Mouse (Mus musculus) sigmoid colon, adult 10 weeks (tissue): ENCODE results near the gene Ltbr. TPM values are rescaled to one million over a fixed set of nuclear protein-coding genes. Genes with fewer than 3 reads are reported as not detected.

Experiments
- polyA plus RNA-seq: library from polyadenylated mRNA; stranded (reverse); fragments of 350-450 nt; fragmentation: Illumina TruSeq; extraction: RNeasy Lipid Tissue Mini Kit (QIAGEN cat#74804); gene quantifications from one replicate; pipeline ENCODE4 v1.2.3, GENCODE M21; 2014; ENCODE audit warnings: low read depth, low replicate concordance

The Ltbr gene
- polyA plus RNA-seq: 0.95 TPM

DNA sequence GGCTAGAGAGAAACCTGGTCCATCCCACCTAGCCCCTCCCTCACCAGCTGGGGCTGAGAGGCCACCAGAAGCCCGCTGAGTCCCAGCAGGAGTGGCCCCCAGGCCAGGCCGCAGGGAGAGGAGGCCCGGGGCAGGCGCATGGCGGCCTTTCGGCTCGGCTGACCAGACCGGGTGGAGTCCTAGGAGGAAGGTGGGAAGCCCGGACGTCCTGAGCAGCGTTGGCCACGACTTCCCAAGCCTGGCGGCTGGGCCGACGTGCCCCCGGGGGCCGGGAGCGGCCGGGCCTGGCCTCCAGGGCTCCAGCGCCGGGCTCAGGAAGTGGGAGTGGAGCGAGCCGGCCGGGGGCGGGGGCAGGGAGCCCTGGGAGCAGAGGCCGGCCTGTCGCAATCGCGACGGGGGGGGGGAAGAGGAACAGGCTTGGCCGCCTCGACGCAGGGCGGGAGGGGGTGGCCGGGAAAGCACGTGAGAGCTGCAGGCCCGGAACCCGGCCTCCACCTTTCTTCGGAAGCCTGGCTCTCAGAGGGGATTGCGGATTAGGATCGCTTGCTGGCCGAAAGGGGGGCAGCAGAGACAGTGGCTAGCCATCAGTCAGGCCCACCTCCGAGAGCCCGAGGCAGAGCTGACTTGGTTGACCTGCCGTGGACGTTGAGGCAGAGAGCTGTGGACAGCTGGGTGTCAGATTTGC lies at the start of gene Ltbr:
Gene Ltbr (minus strand): TSS at position 340 of the 685 bp plus-strand sequence.

DNA sequence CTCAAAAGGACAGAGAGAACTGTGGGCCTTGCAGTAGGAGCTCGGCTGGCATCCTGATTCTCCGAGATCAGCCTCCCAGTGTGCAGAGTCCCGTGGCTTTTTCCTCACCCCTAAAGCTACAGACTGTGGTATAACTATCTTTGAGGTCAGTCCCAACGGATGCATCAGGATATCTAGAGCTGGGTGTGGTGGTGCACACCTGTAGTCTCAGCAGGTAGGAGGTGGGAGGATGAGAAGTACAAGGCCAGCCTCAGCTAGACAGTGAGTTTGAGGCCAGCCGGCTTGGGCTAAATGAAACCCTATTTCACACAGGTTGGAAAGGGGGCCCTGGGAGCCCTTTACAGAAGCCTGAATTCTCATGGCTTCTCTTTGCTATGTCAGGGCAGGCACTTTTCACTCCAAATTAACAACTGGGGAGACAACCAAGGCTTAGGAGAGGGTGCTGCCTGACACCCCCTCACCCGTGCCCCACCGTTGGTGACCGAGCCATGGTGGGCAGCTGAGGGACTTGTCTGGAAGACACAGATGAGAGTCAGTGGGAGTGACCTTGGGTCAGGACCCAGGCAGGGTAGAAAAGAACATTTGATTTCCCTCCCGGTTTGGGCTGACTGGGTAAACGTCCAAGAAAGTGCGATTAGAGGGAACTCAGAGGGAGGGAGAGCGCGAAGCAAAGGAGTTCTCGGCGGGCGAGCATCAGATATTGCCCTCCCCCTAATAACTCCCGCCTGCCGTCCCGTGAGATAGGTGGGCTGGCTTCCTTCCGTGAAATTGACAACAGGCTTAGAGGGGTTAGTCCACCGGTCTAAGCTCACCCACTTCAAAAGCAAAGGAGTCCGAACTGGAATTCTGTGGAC lies 35.3 kb upstream of the Ltbr start, which contains the start of gene Tnfrsf1a:
Gene Tnfrsf1a (plus strand): TSS at position 642 of the 854 bp plus-strand sequence.

DNA sequence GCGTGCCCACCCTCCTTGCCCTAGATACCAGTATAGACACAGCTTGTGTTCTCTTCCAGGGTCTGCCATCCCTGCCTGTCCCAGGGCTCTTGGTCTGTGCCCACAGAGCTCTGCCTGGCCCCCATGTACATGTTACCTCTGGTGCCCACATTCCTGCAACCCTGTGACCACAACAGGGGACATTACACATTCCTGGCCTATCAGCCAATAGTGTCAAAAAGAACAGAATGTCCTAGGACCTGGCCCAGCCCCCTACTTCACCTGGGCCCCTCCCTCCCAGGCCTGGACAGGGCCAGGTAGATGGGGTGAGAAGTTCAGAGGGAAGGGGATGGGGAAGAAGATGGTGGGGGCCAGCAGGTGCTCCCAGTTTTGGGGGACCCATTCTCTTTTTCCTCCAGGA lies 6.6 kb upstream of the Ltbr start, which contains the start of gene Scnn1a:
Gene Scnn1a (plus strand): TSS at position 337 of the 400 bp plus-strand sequence.

DNA sequence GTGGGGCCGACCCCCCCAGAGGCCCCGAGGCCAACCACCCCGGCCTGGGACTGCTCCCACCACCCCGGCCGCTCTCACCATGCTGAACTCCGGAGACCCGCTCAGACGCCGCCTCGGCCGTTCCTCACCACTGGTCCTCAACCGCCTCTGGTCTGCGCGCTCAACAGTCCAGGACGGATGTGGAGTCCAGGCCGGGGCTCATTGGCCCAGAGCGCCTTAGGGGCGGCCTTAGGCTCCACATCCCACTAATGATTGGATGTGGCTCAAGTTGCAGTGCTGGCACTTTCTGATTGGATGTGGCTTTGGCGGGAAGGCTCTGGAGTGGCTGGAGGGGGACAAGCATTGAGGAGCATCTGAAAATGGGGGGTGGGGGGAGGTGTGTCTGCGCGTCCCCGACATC lies 27.8 kb downstream of the Ltbr start, which contains the start of gene Tuba3a:
Gene Tuba3a (minus strand): TSS at position 153 of the 400 bp plus-strand sequence.

Other genes starting within 250 kb of the Ltbr start
- 3.2 TPM for gene Lpar5, start 246.0 kb downstream of the Ltbr start, polyA plus RNA-seq
- gene Chd4, start 217.9 kb downstream of the Ltbr start, polyA plus RNA-seq: 61.0 TPM
- 1.4 TPM for gene Nop2, start 182.0 kb downstream of the Ltbr start, polyA plus RNA-seq
- 1.6 TPM for gene Iffo1, start 168.6 kb downstream of the Ltbr start, polyA plus RNA-seq
- gene Gapdh, start 147.4 kb downstream of the Ltbr start, polyA plus RNA-seq: 73.5 TPM
- gene Ncapd2, start 122.2 kb downstream of the Ltbr start, polyA plus RNA-seq: 5.5 TPM
- gene Mrpl51, start 122.1 kb downstream of the Ltbr start, polyA plus RNA-seq: 111 TPM
- gene Vamp1, start 98.3 kb downstream of the Ltbr start, polyA plus RNA-seq: 16.1 TPM
- 9.3 TPM for gene Tapbpl, start 82.0 kb downstream of the Ltbr start, polyA plus RNA-seq
- not detected for gene Cd27, start 76.9 kb downstream of the Ltbr start, polyA plus RNA-seq
- not detected for gene Tuba3a, start 27.8 kb downstream of the Ltbr start, polyA plus RNA-seq
- gene Scnn1a, start 6.8 kb upstream of the Ltbr start, polyA plus RNA-seq: 22.6 TPM
- gene Tnfrsf1a, start 35.5 kb upstream of the Ltbr start, polyA plus RNA-seq: 5.8 TPM
- gene Plekhg6, start 66.9 kb upstream of the Ltbr start, polyA plus RNA-seq: 0.66 TPM
- 721 TPM for gene Cd9, start 180.9 kb upstream of the Ltbr start, polyA plus RNA-seq
- gene Vwf, start 232.9 kb upstream of the Ltbr start, polyA plus RNA-seq: 0.95 TPM